Mouse (Mus musculus) MEL (cell line): ENCODE data around the gene Wdr82. TPM values are rescaled to one million over a fixed set of nuclear protein-coding genes. Genes with fewer than 3 reads are reported as not detected.

Source experiments
- DNase-seq: peaks from one replicate; pipeline ENCODE4 v3.0.0; 2011; ENCODE audit warnings: low read depth, low spot score
- H3K27ac ChIP-seq: 2 replicates; pipeline ENCODE4 v1.5.1; 2012; ENCODE audit warnings: low read depth, mild to moderate bottlenecking, control low read depth, low read length, moderate library complexity; ENCODE audit not compliant: control insufficient read depth
- H3K27me3 ChIP-seq, 2 experiments: fragments of 150-350 bp in 1 of 2; sonication (generic) in 1 of 2; 2 replicates each; pipeline ENCODE4 v1.6.1; 2012; ENCODE audit warnings: low read length in 2 of 2, mild to moderate bottlenecking in 2 of 2, improper control_type of control experiment in 1 of 2, moderate library complexity in 1 of 2; ENCODE audit not compliant: insufficient read depth in 2 of 2, control insufficient read depth in 1 of 2
- H3K36me3 ChIP-seq, 2 experiments: 2 replicates each; pipeline ENCODE4 v1.6.1; 2012 to 2014; ENCODE audit warnings: low read length in 2 of 2, improper control_type of control experiment in 1 of 2, inconsistent platforms in 1 of 2, mild to moderate bottlenecking in 1 of 2; ENCODE audit not compliant: insufficient read depth in 2 of 2, control insufficient read depth in 1 of 2
- H3K4me1 ChIP-seq, 2 experiments: fragments of 150-350 bp in 1 of 2; sonication (generic) in 1 of 2; 2 replicates each; pipeline ENCODE4 v1.6.1; 2012; ENCODE audit warnings: low read length in 2 of 2, improper control_type of control experiment in 1 of 2, mild to moderate bottlenecking in 1 of 2; ENCODE audit not compliant: insufficient read depth in 2 of 2, control insufficient read depth in 1 of 2
- H3K4me3 ChIP-seq, 2 experiments: fragments of 150-350 bp in 1 of 2; sonication (generic) in 1 of 2; 2 replicates each; pipeline ENCODE4 v1.5.1; 2012; ENCODE audit warnings: low read depth in 2 of 2, low read length in 2 of 2, mild to moderate bottlenecking in 2 of 2, moderate library complexity in 2 of 2, control low read depth in 1 of 2, improper control_type of control experiment in 1 of 2; ENCODE audit not compliant: control insufficient read depth in 1 of 2, insufficient read depth in 1 of 2
- H3K79me2 ChIP-seq: 2 replicates; pipeline ENCODE4 v1.6.1; 2012; ENCODE audit warnings: mild to moderate bottlenecking, low read length, moderate library complexity; ENCODE audit not compliant: control insufficient read depth, poor library complexity, insufficient read depth
- H3K9ac ChIP-seq: 2 replicates; pipeline ENCODE4 v1.6.1; 2012; ENCODE audit warnings: low read depth, mild to moderate bottlenecking, control low read depth, low read length, moderate library complexity; ENCODE audit not compliant: control insufficient read depth, poor library complexity, severe bottlenecking
- H3K9me3 ChIP-seq: fragments of 150-350 bp; sonication (generic); replicated peaks from 2 replicates; pipeline ENCODE4 v1.6.1; 2012; ENCODE audit warnings: mild to moderate bottlenecking, low read length, improper control_type of control experiment, moderate library complexity; ENCODE audit not compliant: insufficient read depth
- BHLHE40 ChIP-seq: IDR thresholded peaks from 2 replicates; pipeline ENCODE4 v1.6.1; 2012; ENCODE audit warnings: low read depth, mild to moderate bottlenecking, inconsistent platforms, low read length, improper control_type of control experiment, borderline replicate concordance
- CHD1 ChIP-seq: IDR thresholded peaks from 2 replicates; pipeline ENCODE4 v1.6.1; 2012; ENCODE audit warnings: low read depth, mild to moderate bottlenecking, inconsistent platforms, low read length, improper control_type of control experiment
- CTCF ChIP-seq, 3 experiments: IDR thresholded peaks in 2 of 3; conservative IDR thresholded peaks in 1 of 3; 2 replicates each; pipeline ENCODE4 v1.5.1; 2011 to 2012; ENCODE audit warnings: low read length in 3 of 3, low read depth in 2 of 3, mild to moderate bottlenecking in 2 of 3, improper control_type of control experiment in 1 of 3, inconsistent platforms in 1 of 3, mixed read lengths in 1 of 3, moderate library complexity in 1 of 3; ENCODE audit not compliant: control insufficient read depth in 1 of 3, insufficient read depth in 1 of 3, poor library complexity in 1 of 3, severe bottlenecking in 1 of 3
- E2F4 ChIP-seq: IDR thresholded peaks from 2 replicates; pipeline ENCODE4 v1.6.1; 2011; ENCODE audit warnings: low read depth, low read length, improper control_type of control experiment, borderline replicate concordance
- ELF1 ChIP-seq: IDR thresholded peaks from 2 replicates; pipeline ENCODE4 v1.6.1; 2014; ENCODE audit warnings: low read depth, mild to moderate bottlenecking, inconsistent platforms, low read length, improper control_type of control experiment, moderate library complexity
- GABPA ChIP-seq: IDR thresholded peaks from 2 replicates; pipeline ENCODE4 v1.6.1; 2012; ENCODE audit warnings: low read depth, mild to moderate bottlenecking, inconsistent platforms, low read length, improper control_type of control experiment, moderate library complexity
- GATA1 ChIP-seq: IDR thresholded peaks from 2 replicates; pipeline ENCODE4 v1.6.1; 2011; ENCODE audit warnings: low read depth, low read length, improper control_type of control experiment
- MAFK ChIP-seq: IDR thresholded peaks from 2 replicates; pipeline ENCODE4 v1.6.1; 2011; ENCODE audit warnings: low read depth, mild to moderate bottlenecking, low read length, improper control_type of control experiment, borderline replicate concordance
- MAX ChIP-seq: IDR thresholded peaks from 2 replicates; pipeline ENCODE4 v1.6.1; 2011; ENCODE audit warnings: low read length, improper control_type of control experiment
- MAZ ChIP-seq: IDR thresholded peaks from 2 replicates; pipeline ENCODE4 v1.6.1; 2012; ENCODE audit warnings: low read depth, mild to moderate bottlenecking, inconsistent platforms, low read length, improper control_type of control experiment
- MXI1 ChIP-seq: IDR thresholded peaks from 2 replicates; pipeline ENCODE4 v1.6.1; 2011; ENCODE audit warnings: mild to moderate bottlenecking, low read depth, low read length, improper control_type of control experiment
- MYB ChIP-seq: IDR thresholded peaks from 2 replicates; pipeline ENCODE4 v1.6.1; 2011; ENCODE audit warnings: mild to moderate bottlenecking, low read depth, low read length, improper control_type of control experiment
- MYC ChIP-seq: IDR thresholded peaks from 2 replicates; pipeline ENCODE4 v1.6.1; 2011; ENCODE audit warnings: low read depth, mild to moderate bottlenecking, low read length, improper control_type of control experiment, moderate library complexity
- NELFE ChIP-seq: IDR thresholded peaks from 2 replicates; pipeline ENCODE4 v1.6.1; 2011; ENCODE audit warnings: low read depth, low read length, improper control_type of control experiment
- NRF1 ChIP-seq: IDR thresholded peaks from 2 replicates; pipeline ENCODE4 v1.6.1; 2014; ENCODE audit warnings: low read depth, mild to moderate bottlenecking, inconsistent platforms, low read length, improper control_type of control experiment, moderate library complexity; ENCODE audit not compliant: poor library complexity, insufficient read depth, severe bottlenecking
- POLR2AphosphoS2 ChIP-seq: IDR thresholded peaks from 2 replicates; pipeline ENCODE4 v1.6.1; 2011; ENCODE audit warnings: low read length, improper control_type of control experiment
- POLR2AphosphoS5 ChIP-seq: IDR thresholded peaks from 2 replicates; pipeline ENCODE4 v1.6.1; 2012; ENCODE audit warnings: low read depth, borderline replicate concordance, mild to moderate bottlenecking, inconsistent platforms, low read length, moderate library complexity, mixed read lengths
- RAD21 ChIP-seq: IDR thresholded peaks from 2 replicates; pipeline ENCODE4 v1.6.1; 2011; ENCODE audit warnings: mild to moderate bottlenecking, low read depth, low read length, improper control_type of control experiment
- SIN3A ChIP-seq: IDR thresholded peaks from 2 replicates; pipeline ENCODE4 v1.6.1; 2012; ENCODE audit warnings: low read length, improper control_type of control experiment, inconsistent platforms
- SMC3 ChIP-seq: IDR thresholded peaks from 2 replicates; pipeline ENCODE4 v1.6.1; 2011; ENCODE audit warnings: low read depth, low read length, improper control_type of control experiment
- TAL1 ChIP-seq: IDR thresholded peaks from 2 replicates; pipeline ENCODE4 v1.6.1; 2012; ENCODE audit warnings: mild to moderate bottlenecking, inconsistent platforms, low read length, moderate library complexity, mixed read lengths
- TCF12 ChIP-seq: IDR thresholded peaks from 2 replicates; pipeline ENCODE4 v1.6.1; 2014; ENCODE audit warnings: low read depth, mild to moderate bottlenecking, inconsistent platforms, low read length, improper control_type of control experiment, moderate library complexity
- UBTF ChIP-seq: IDR thresholded peaks from 2 replicates; pipeline ENCODE4 v1.6.1; 2012; ENCODE audit warnings: low read depth, mild to moderate bottlenecking, inconsistent platforms, low read length, improper control_type of control experiment, moderate library complexity, borderline replicate concordance; ENCODE audit not compliant: insufficient read depth
- USF1 ChIP-seq: IDR thresholded peaks from 2 replicates; pipeline ENCODE4 v1.6.1; 2014; ENCODE audit warnings: low read depth, mild to moderate bottlenecking, inconsistent platforms, low read length, improper control_type of control experiment, moderate library complexity
- ZC3H11A ChIP-seq: IDR thresholded peaks from 2 replicates; pipeline ENCODE4 v1.6.1; 2012; ENCODE audit warnings: low read depth, mild to moderate bottlenecking, inconsistent platforms, low read length, improper control_type of control experiment
- ZKSCAN1 ChIP-seq: IDR thresholded peaks from 2 replicates; pipeline ENCODE4 v1.6.1; 2012; ENCODE audit warnings: low read depth, mild to moderate bottlenecking, inconsistent platforms, low read length, improper control_type of control experiment, moderate library complexity
- ZNF384 ChIP-seq: IDR thresholded peaks from 2 replicates; pipeline ENCODE4 v1.6.1; 2012; ENCODE audit warnings: low read depth, mild to moderate bottlenecking, inconsistent platforms, low read length, improper control_type of control experiment
- polyA plus RNA-seq, 2 experiments: library from polyadenylated mRNA; stranded (reverse) in 1 of 2; unstranded in 1 of 2; fragments of >175 nt in 1 of 2; fragments of >200 nt in 1 of 2; gene quantifications; 2 replicates each; pipeline versions ENCODE4 v1.2.1 to v1.2.4; 2012; ENCODE audit warnings: low replicate concordance in 2 of 2, low read depth in 1 of 2; ENCODE audit not compliant: insufficient read length in 2 of 2, insufficient read depth in 1 of 2, missing spikeins in 1 of 2
- total RNA-seq: library from RNA; depleted of rRNA; stranded (reverse); fragments of 300-350 nt; gene quantifications from 2 replicates; pipeline ENCODE4 v1.2.3, GENCODE M21; 2012

The Wdr82 gene
- total and polyA plus RNA-seq, 3 experiments = 41.7 to 108 (median 72.2) TPM

- DNase-seq = no peak
- Histone ChIP-seq H3K27me3 (no peaks in the 10 kb centered on the region), H3K36me3 (peaks cover 0 to 4% of the 10 kb centered on the region in 2 experiments; a peak in 3 of 4 replicates), H3K9ac (no peak overlapping the region), H3K27ac (no peak overlapping the region), H3K9me3 (no peaks in the 10 kb centered on the region), H3K4me3 (no peak overlapping the region), H3K79me2 (peaks cover 12% of the 10 kb centered on the region; the same call in 1 of the 2 replicates), H3K4me1 (peaks cover 5 to 14% of the 10 kb centered on the region in 2 experiments)
- no peak for TF ChIP-seq BHLHE40
- TF ChIP-seq SMC3 = no peak
- no peak for TF ChIP-seq GABPA
- TF ChIP-seq UBTF = no peak
- no peak for TF ChIP-seq MXI1
- TF ChIP-seq POLR2AphosphoS2 = no peak
- no peak for TF ChIP-seq NRF1
- no peak for TF ChIP-seq GATA1
- TF ChIP-seq RAD21 = no peak
- no peak for TF ChIP-seq CHD1
Measured at GRCm38 (mm10) chr9:106208181-106208580, 37.5 kb downstream of the Wdr82 start.

- H3K4me1 ChIP-seq = peaks cover 0 to under 1% of the 10 kb centered on the region in 2 experiments; a peak in 1 of 4 replicates
- H3K27ac ChIP-seq = no peak overlapping the region
- H3K79me2 ChIP-seq = peaks cover 2% of the 10 kb centered on the region; the same call in 1 of the 2 replicates
Measured at GRCm38 (mm10) chr9:106209954-106210353, 39.2 kb downstream of the Wdr82 start.

GRCm38 (mm10) chr9:106210853-106211609 lies 40.3 kb downstream of the Wdr82 start:
- H3K4me3 ChIP-seq = no peak overlapping the region
- no peaks in the 10 kb centered on the region for H3K27me3 ChIP-seq
- no peaks in the 10 kb centered on the region for H3K9me3 ChIP-seq
- H3K36me3 ChIP-seq = no peaks in the 10 kb centered on the region; a peak in 1 of 4 replicates
- no peak overlapping the region for H3K27ac ChIP-seq
- no peaks in the 10 kb centered on the region for H3K79me2 ChIP-seq
- DNase-seq = no peak
- H3K9ac ChIP-seq = no peak overlapping the region
- H3K4me1 ChIP-seq = no peaks in the 10 kb centered on the region
- TF ChIP-seq CTCF (IDR thresholded peaks at IDR 0.05 in 2 of 3, conservative IDR thresholded peaks at IDR 0.05 in 1 of 3; ENCODE audit: control insufficient read depth in 1 of 3, insufficient read depth in 1 of 3, low read depth in 2 of 3, low read length in 3 of 3, poor library complexity in 1 of 3, severe bottlenecking in 1 of 3) (no peak), TCF12 (no peak), MXI1 (no peak), NELFE (no peak), RAD21 (no peak), USF1 (no peak), POLR2AphosphoS2 (no peak), ZC3H11A (no peak), ZKSCAN1 (no peak), SIN3A (no peak), MAFK (no peak), BHLHE40 (no peak), ELF1 (no peak), ZNF384 (no peak; the same call in 1 of the 2 replicates), MYB (no peak), POLR2AphosphoS5 (no peak)

More at GRCm38 (mm10) chr9:106209954-106210353, 39.2 kb downstream of the Wdr82 start:
- Histone ChIP-seq H3K36me3 (no peaks in the 10 kb centered on the region; a peak in 1 of 4 replicates), H3K9ac (no peak overlapping the region), H3K9me3 (no peaks in the 10 kb centered on the region), H3K27me3 (no peaks in the 10 kb centered on the region), H3K4me3 (no peak overlapping the region)
- no peak for DNase-seq
- TF ChIP-seq MYC (no peak), TAL1 (no peak), E2F4 (no peak), MAZ (no peak), TCF12 (no peak), POLR2AphosphoS2 (no peak), ZKSCAN1 (no peak), MAX (no peak), BHLHE40 (no peak)
